In genomic region chr17:65916135-65916668, GRCm38 (mm10) we compare ENCODE assay signal across 8 mouse cellular contexts. TPM values are rescaled to one million over a fixed set of nuclear protein-coding genes. Genes with fewer than 3 reads are reported as not detected.
DNase-seq lines count a peak whose midpoint lies in the region; ATAC-seq and TF ChIP-seq lines count a peak whose summit lies in the region.

No protein-coding gene starts in this region.

- H3K27ac ChIP-seq in embryonic facial prominence, embryonic 11.5 days (replicated peaks; ENCODE audit: low read depth, low read length), result no peak overlapping the region
- H3K27ac ChIP-seq in intestine, postnatal 0 days (ENCODE audit: low read depth, low read length), result peak overlapping the region; percentile 68
- H3K27ac ChIP-seq in neural tube, embryonic 11.5 days (ENCODE audit: low read depth, low read length), result 0 out of 2 replicates have a peak overlapping the region, but pooled peaks have one; percentile 29

- no peak for TF ChIP-seq CTCF in intestine, postnatal 0 days (IDR thresholded peaks at IDR 0.05; ENCODE audit: low read depth)

- H3K9ac ChIP-seq in embryonic facial prominence, embryonic 11.5 days (replicated peaks; ENCODE audit: low read length), result no peak overlapping the region
- H3K9ac ChIP-seq in intestine, postnatal 0 days (ENCODE audit: low read depth, low read length), result no peak overlapping the region
- no peak overlapping the region for H3K9ac ChIP-seq in neural tube, embryonic 11.5 days (ENCODE audit: low read length)

- DNase-seq in adrenal gland, adult 18-20 months (ENCODE audit: low spot score in 2 of 2), result peak; percentile 31 to 64
- DNase-seq in embryonic facial prominence, embryonic 11.5 days (ENCODE audit: low spot score), result no peak
- peak; percentile 99 for DNase-seq in heart, adult 11 months
- peak; percentile 79 to 90 for DNase-seq in left cerebral cortex, postnatal 10 days (ENCODE audit: extremely low spot score in 1 of 2, low spot score in 2 of 2)
- DNase-seq in neural tube, embryonic 11.5 days (ENCODE audit: low spot score), result peak; percentile 46
- DNase-seq in urinary bladder, adult 18-20 months (ENCODE audit: low spot score in 2 of 2), result peak; percentile 60 to 84

- H3K4me3 ChIP-seq in embryonic facial prominence, embryonic 11.5 days (ENCODE audit: low read depth, low read length), result no peak overlapping the region
- no peak overlapping the region for H3K4me3 ChIP-seq in intestine, postnatal 0 days (ENCODE audit: low read depth, low read length)
- no peak overlapping the region for H3K4me3 ChIP-seq in neural tube, embryonic 11.5 days (ENCODE audit: low read depth, low read length)

- H3K9me3 ChIP-seq in embryonic facial prominence, embryonic 11.5 days (replicated peaks; ENCODE audit: control insufficient read depth, low read length), result no peaks in the 10 kb centered on the region
- no peaks in the 10 kb centered on the region for H3K9me3 ChIP-seq in intestine, postnatal 0 days (ENCODE audit: control insufficient read depth)
- no peaks in the 10 kb centered on the region for H3K9me3 ChIP-seq in neural tube, embryonic 11.5 days (ENCODE audit: control insufficient read depth, low read length)

- ATAC-seq in embryonic facial prominence, embryonic 11.5 days (replicated peaks; ENCODE audit: insufficient number of reproducible peaks, low FRiP score, low TSS enrichment, low read depth), result peak; percentile 53
- 0 out of 2 replicates have a peak, but pooled peaks have one; percentile 40 for ATAC-seq in intestine, postnatal 0 days
- peak; percentile 81 for ATAC-seq in neural tube, embryonic 11.5 days (ENCODE audit: insufficient read depth, low FRiP score, low TSS enrichment)
- ATAC-seq in CD4-positive, CD25-positive, alpha-beta regulatory T cell, adult 4 months, result no peak

- no peaks in the 10 kb centered on the region for H3K4me1 ChIP-seq in embryonic facial prominence, embryonic 11.5 days (ENCODE audit: control insufficient read depth, insufficient read depth, low read length)
- H3K4me1 ChIP-seq in intestine, postnatal 0 days (replicated peaks; ENCODE audit: control insufficient read depth, insufficient read depth, low read length), result no peaks in the 10 kb centered on the region
- no peaks in the 10 kb centered on the region; the same call in 1 of the 2 replicates for H3K4me1 ChIP-seq in neural tube, embryonic 11.5 days (ENCODE audit: control insufficient read depth, insufficient read depth, low read length)

- no peaks in the 10 kb centered on the region for H3K36me3 ChIP-seq in embryonic facial prominence, embryonic 11.5 days (replicated peaks; ENCODE audit: control insufficient read depth, insufficient read depth, low read depth, low read length)
- H3K36me3 ChIP-seq in intestine, postnatal 0 days (ENCODE audit: control insufficient read depth, insufficient read depth), result no peaks in the 10 kb centered on the region
- no peaks in the 10 kb centered on the region for H3K36me3 ChIP-seq in neural tube, embryonic 11.5 days (ENCODE audit: control insufficient read depth, insufficient read depth, low read length)

- no peak overlapping the region for H3K4me2 ChIP-seq in embryonic facial prominence, embryonic 11.5 days (ENCODE audit: low read depth, low read length)
- peak overlapping the region; percentile 17; the same call in 1 of the 2 replicates for H3K4me2 ChIP-seq in intestine, postnatal 0 days (replicated peaks; ENCODE audit: low read depth)
- H3K4me2 ChIP-seq in neural tube, embryonic 11.5 days (ENCODE audit: low read depth), result no peak overlapping the region

- H3K27me3 ChIP-seq in embryonic facial prominence, embryonic 11.5 days (ENCODE audit: control insufficient read depth, insufficient read depth, low read length), result no peaks in the 10 kb centered on the region
- H3K27me3 ChIP-seq in intestine, postnatal 0 days (replicated peaks; ENCODE audit: control insufficient read depth, insufficient read depth, low read length), result no peaks in the 10 kb centered on the region
- H3K27me3 ChIP-seq in neural tube, embryonic 11.5 days (ENCODE audit: control insufficient read depth, insufficient read depth, low read length), result no peaks in the 10 kb centered on the region

- WGBS in embryonic facial prominence, embryonic 11.5 days, result 46% methylated on average over 8 of the region's 8 CpGs
- 44% methylated on average over 8 of the region's 8 CpGs for WGBS in intestine, postnatal 0 days
- 29% methylated on average over 8 of the region's 8 CpGs for WGBS in neural tube, embryonic 11.5 days

- intact Hi-C loops in left cerebral cortex, postnatal 10 days (cut with DNase I), result no loop called here

RNA-seq across cellular contexts. Expression of gene Ralbp1, which starts 30.6 kb away (rescaled TPM):
- 10 to 100 TPM; 46.3 to 66.8 TPM for total RNA-seq in adrenal gland, adult 18-20 months (2021)
- polyA plus RNA-seq in embryonic facial prominence, embryonic 11.5 days (2014; fragmentation: Nextera tagmentation; extraction: Ambion mirVana), result 47.8 and 48.4 TPM in 2 replicates
- 57.4 and 66.2 TPM in 2 replicates for polyA plus RNA-seq in intestine, postnatal 0 days (2015; fragmentation: Nextera tagmentation; extraction: Ambion mirVana)
- total RNA-seq in left cerebral cortex, postnatal 10 days (2021), result 10 to 100 TPM; 34.3 to 35.6 TPM
- polyA plus RNA-seq in neural tube, embryonic 11.5 days (2014; fragmentation: Nextera tagmentation; extraction: Ambion mirVana), result 47.1 and 50.1 TPM in 2 replicates
- polyA plus RNA-seq in CD4-positive, CD25-positive, alpha-beta regulatory T cell, adult 4 months (2017; shearing (Covaris generic)), result 10 to 100 TPM; 45.5 to 62.2 TPM

RNA-seq across cellular contexts. Expression of gene Twsg1, which starts 34.8 kb away (rescaled TPM):
- 10 to 100 TPM; 90.4 to 99.9 TPM for total RNA-seq in adrenal gland, adult 18-20 months (2021)
- polyA plus RNA-seq in embryonic facial prominence, embryonic 11.5 days (2014; fragmentation: Nextera tagmentation; extraction: Ambion mirVana), result 133 and 142 TPM in 2 replicates
- polyA plus RNA-seq in intestine, postnatal 0 days (2015; fragmentation: Nextera tagmentation; extraction: Ambion mirVana), result 35.6 and 36.0 TPM in 2 replicates
- total RNA-seq in left cerebral cortex, postnatal 10 days (2021), result 10 to 100 TPM; 25.6 to 27.4 TPM
- 96.2 and 101 TPM in 2 replicates for polyA plus RNA-seq in neural tube, embryonic 11.5 days (2014; fragmentation: Nextera tagmentation; extraction: Ambion mirVana)
- polyA plus RNA-seq in CD4-positive, CD25-positive, alpha-beta regulatory T cell, adult 4 months (2017; shearing (Covaris generic)), result 10 to 100 TPM; 27.0 to 31.0 TPM
